Mouse (Mus musculus) kidney, embryonic 14.5 days (tissue): ENCODE results near the gene Usp20. TPM values are rescaled to one million over a fixed set of nuclear protein-coding genes. Genes with fewer than 3 reads are reported as not detected.
A peak's percentile ranks its signal among the peaks of the same experiment; 100 is the strongest.

Experiments used
- ATAC-seq: fragments of 200-750 bp; cut with Nextera tagmentation; 2 replicates; pipeline ENCODE4 v1.8.0; 2017; ENCODE audit warnings: moderate number of reproducible peaks, mild to moderate bottlenecking, moderate TSS enrichment, moderate library complexity; ENCODE audit not compliant: low FRiP score, low TSS enrichment
- H3K27ac ChIP-seq: fragments of 300-500 bp; sonication (generic); 2 replicates; pipeline ENCODE4 v1.5.1; 2014; ENCODE audit warnings: low read depth, mild to moderate bottlenecking, low read length, moderate library complexity, mixed read lengths
- H3K27me3 ChIP-seq: fragments of 300-500 bp; sonication (generic); 2 replicates; pipeline ENCODE4 v1.6.1; 2014; ENCODE audit warnings: mild to moderate bottlenecking, low read length; ENCODE audit not compliant: control insufficient read depth, insufficient read depth
- H3K36me3 ChIP-seq: fragments of 300-500 bp; sonication (generic); 2 replicates; pipeline ENCODE4 v1.6.1; 2014; ENCODE audit warnings: low read length, mixed read lengths; ENCODE audit not compliant: control insufficient read depth, insufficient read depth
- H3K4me1 ChIP-seq: fragments of 300-500 bp; sonication (generic); 2 replicates; pipeline ENCODE4 v1.6.1; 2014; ENCODE audit warnings: low read length, mixed read lengths; ENCODE audit not compliant: control insufficient read depth, insufficient read depth
- H3K4me2 ChIP-seq: fragments of 300-500 bp; sonication (generic); replicated peaks from 2 replicates; pipeline ENCODE4 v1.6.1; 2014; ENCODE audit warnings: low read depth, mild to moderate bottlenecking, low read length
- H3K4me3 ChIP-seq: fragments of 300-500 bp; sonication (generic); 2 replicates; pipeline ENCODE4 v1.5.1; 2014; ENCODE audit warnings: mild to moderate bottlenecking, low read length
- H3K9ac ChIP-seq: fragments of 300-500 bp; sonication (generic); 2 replicates; pipeline ENCODE4 v1.6.1; 2014; ENCODE audit warnings: low read depth, mild to moderate bottlenecking, low read length, moderate library complexity
- H3K9me3 ChIP-seq: fragments of 300-500 bp; sonication (generic); 2 replicates; pipeline ENCODE4 v1.6.1; 2016; ENCODE audit warnings: low read length; ENCODE audit not compliant: control insufficient read depth
- WGBS: fragments of 180-500 bp; shearing (Covaris S2); extraction: QIAGEN DNeasy Blood & Tissue Kit; methylation state at CpG from one replicate; pipeline ENCODE4 v1.1.7; 2014; 5-methylcytosine and 5-hydroxymethylcytosine counted together
- polyA plus RNA-seq: library from polyadenylated mRNA; unstranded; fragments of >200 nt; fragmentation: Nextera tagmentation; extraction: Ambion mirVana; gene quantifications from 2 replicates; pipeline ENCODE4 v1.2.1, GENCODE M21; 2014

Gene Usp20
- polyA plus RNA-seq, 1 experiment from 2014 or later, result 12.5 TPM

DNA sequence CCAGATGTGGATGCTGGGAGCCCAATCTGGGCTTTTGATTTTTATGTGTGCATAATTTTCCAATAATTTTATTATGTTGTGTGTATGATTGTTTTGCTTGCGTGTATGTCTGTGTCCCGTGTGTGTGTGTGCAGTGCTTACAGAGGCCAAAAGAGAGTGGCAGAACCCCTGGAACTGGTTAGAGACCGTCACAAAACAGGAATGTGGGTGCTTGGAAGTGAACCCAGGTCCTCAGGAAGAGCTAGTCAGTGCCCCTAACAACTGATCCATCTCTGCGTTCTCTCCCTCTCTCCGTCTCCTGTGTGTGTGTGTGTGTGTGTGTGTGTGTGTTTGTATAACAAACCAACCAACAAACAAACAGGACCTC is 29.6 kb upstream of the Usp20 start:
- Histone ChIP-seq H3K4me1 (peaks cover 14% of the 10 kb centered on the region), H3K27me3 (no peaks in the 10 kb centered on the region), H3K4me2 (peak overlapping the region; percentile 85), H3K9me3 (no peaks in the 10 kb centered on the region), H3K27ac (peak overlapping the region; percentile 70), H3K36me3 (peaks cover 24% of the 10 kb centered on the region), H3K4me3 (peak overlapping the region; percentile 89; the same call in 1 of the 2 replicates), H3K9ac (peak overlapping the region; percentile 92; the same call in 1 of the 2 replicates)
- 30% methylated on average over 5 of the region's 5 CpGs for WGBS
- no peak; the same call in 1 of the 2 replicates for ATAC-seq

DNA sequence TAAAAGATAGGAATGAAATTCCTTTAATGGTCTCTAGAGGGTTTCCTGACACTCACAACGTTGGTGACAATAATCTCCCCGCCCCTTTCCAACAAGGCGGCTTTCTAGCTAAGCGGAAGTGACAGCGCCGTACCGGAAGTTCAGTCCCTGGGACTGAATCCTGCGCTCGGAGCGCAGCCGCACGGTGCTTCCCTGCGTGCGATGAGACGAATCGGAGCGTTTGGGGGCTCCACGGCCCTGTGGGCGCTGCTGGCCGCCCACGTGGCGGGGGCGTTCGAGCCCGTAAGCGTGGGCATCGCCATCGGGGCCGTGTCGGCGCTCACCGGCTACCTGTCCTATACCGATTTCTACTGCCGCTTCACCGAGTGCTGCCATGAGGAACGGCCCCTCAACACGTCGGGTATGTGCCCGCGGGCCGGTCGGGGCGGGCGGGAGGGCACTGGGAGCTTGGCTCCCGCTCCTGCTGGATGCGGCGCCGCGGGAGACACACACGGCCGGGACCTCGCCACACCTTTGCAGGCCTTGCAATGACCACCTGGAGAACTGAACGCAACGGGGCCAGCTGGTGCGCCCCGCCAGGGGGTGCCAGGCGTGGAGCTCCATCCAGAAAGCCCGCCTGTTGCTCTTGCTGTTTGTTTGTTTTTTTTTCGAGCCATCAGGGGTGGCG is 29.1 kb upstream of the Usp20 start, which contains the start of gene Tor1b:
Gene Tor1b, plus strand, starts transcription at position 136 of the 667 bp plus-strand sequence.
- Histone ChIP-seq H3K4me1 (peaks cover 14% of the 10 kb centered on the region), H3K27me3 (no peaks in the 10 kb centered on the region), H3K36me3 (peaks cover 29% of the 10 kb centered on the region), H3K4me3 (peak within 1 kb of the TSS; percentile 89), H3K9ac (peak within 1 kb of the TSS; percentile 92), H3K4me2 (peak within 1 kb of the TSS; percentile 85), H3K27ac (peak within 1 kb of the TSS; percentile 70), H3K9me3 (no peaks in the 10 kb centered on the region)
- 1% methylated on average over 60 of the region's 60 CpGs for WGBS
- peak; percentile 86 for ATAC-seq

DNA sequence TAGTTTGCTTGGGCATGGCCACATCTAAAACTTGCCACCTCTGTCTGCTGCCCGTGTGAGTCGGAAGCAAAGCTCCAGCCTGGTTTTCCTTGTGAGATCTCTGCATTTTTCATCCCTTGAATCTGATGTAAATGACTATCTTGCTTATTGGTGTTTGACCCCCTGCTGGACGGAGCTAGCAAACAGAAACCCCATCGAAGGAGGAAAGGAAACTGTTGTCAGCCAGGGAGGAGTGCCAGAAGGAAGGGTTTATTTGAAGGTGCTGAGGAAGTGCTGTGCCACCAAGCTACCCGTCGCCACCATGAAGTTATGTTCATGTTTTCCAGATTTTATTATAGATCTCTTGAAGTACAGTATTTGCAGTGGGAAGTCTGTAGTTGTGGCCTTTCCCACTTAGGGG is 27.3 kb upstream of the Usp20 start:
- Histone ChIP-seq H3K4me1 (peaks cover 14% of the 10 kb centered on the region), H3K9ac (no peak overlapping the region), H3K9me3 (no peaks in the 10 kb centered on the region), H3K27me3 (no peaks in the 10 kb centered on the region), H3K27ac (no peak overlapping the region), H3K4me2 (peak overlapping the region; percentile 85), H3K36me3 (peaks cover 47% of the 10 kb centered on the region), H3K4me3 (no peak overlapping the region; the same call in 1 of the 2 replicates)
- no peak for ATAC-seq
- WGBS, result 76% methylated on average over 6 of the region's 6 CpGs

DNA sequence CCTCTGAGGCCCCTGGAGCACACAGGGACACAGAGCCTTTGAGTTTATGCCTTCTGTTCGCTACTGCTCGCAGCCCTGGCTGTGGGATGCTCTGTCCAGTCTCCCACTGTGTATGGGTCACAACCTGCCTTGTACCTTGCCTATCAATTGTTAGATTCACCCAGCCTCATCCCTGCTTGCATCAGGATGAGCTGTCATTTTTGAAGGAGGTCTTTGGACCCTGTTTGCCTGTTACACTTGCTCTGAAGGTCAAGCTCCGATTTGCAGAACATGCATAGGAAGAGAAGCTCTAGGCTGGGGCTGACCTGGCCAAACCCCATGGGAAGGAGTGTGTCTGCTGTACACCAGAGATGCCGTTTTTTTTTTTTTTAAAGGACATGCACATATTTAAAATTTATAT is 24.6 kb upstream of the Usp20 start:
- Histone ChIP-seq H3K27ac (no peak overlapping the region), H3K9me3 (no peaks in the 10 kb centered on the region), H3K9ac (no peak overlapping the region), H3K4me2 (no peak overlapping the region), H3K36me3 (peaks cover 74% of the 10 kb centered on the region), H3K4me3 (no peak overlapping the region), H3K27me3 (no peaks in the 10 kb centered on the region), H3K4me1 (peaks cover 14% of the 10 kb centered on the region)
- no peak for ATAC-seq
- 89% methylated on average over 4 of the region's 4 CpGs for WGBS

DNA sequence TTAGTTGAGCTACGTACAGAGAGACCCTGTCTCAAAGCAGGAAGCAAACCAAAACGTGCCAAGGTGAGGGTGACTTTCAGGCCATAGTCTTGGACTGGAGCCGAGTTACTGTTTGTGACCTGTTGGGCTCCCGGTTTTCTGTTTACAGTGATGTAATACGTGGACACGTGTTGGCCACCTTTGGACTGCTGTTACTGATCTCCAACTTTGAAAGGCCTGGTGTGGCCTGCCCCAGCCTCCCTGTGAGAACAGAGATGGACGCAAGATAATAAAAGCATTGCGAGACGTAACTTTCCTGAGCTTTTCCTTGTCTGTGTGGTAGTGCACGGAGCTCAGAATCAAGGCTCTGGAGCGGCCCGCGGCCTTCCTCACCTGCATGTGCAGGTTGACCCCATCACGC is 23.4 kb upstream of the Usp20 start:
- ATAC-seq, result no peak
- H3K4me1 ChIP-seq, result peaks cover 12% of the 10 kb centered on the region
- H3K4me2 ChIP-seq, result no peak overlapping the region

DNA sequence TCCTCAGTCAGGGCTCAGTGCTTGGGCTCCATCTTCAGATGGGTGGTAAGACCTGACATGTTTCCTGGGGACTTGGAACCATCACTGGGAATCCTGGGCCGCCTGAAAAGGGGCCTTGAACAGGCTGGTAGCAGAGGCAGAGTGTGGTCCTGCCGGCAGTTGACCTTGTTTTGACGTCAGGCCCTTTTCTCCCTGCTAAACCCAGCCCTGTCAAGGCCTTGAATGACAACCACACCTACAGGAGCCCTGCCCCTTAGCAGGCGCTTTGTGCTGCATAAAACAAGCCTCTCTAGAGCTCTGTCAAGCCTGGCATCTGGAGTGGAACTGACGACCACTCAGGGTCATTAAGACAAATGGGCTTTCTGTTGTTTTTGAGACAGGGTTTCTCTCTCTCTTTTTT is 22.2 kb upstream of the Usp20 start:
- Histone ChIP-seq H3K9ac (no peak overlapping the region), H3K36me3 (peaks cover 97% of the 10 kb centered on the region), H3K9me3 (no peaks in the 10 kb centered on the region), H3K4me2 (no peak overlapping the region), H3K4me3 (no peak overlapping the region), H3K4me1 (0 out of 2 replicates have a peak, but pooled peaks cover under 1% of the 10 kb centered on the region), H3K27me3 (no peaks in the 10 kb centered on the region), H3K27ac (no peak overlapping the region)
- ATAC-seq, result no peak
- 46% methylated on average over 5 of the region's 5 CpGs for WGBS

More for the DNA sequence above, 23.4 kb upstream of the Usp20 start:
- Histone ChIP-seq H3K9ac (no peak overlapping the region), H3K9me3 (no peaks in the 10 kb centered on the region), H3K36me3 (peaks cover 86% of the 10 kb centered on the region), H3K4me3 (no peak overlapping the region), H3K27me3 (no peaks in the 10 kb centered on the region), H3K27ac (no peak overlapping the region)
- 94% methylated on average over 14 of the region's 14 CpGs for WGBS

DNA sequence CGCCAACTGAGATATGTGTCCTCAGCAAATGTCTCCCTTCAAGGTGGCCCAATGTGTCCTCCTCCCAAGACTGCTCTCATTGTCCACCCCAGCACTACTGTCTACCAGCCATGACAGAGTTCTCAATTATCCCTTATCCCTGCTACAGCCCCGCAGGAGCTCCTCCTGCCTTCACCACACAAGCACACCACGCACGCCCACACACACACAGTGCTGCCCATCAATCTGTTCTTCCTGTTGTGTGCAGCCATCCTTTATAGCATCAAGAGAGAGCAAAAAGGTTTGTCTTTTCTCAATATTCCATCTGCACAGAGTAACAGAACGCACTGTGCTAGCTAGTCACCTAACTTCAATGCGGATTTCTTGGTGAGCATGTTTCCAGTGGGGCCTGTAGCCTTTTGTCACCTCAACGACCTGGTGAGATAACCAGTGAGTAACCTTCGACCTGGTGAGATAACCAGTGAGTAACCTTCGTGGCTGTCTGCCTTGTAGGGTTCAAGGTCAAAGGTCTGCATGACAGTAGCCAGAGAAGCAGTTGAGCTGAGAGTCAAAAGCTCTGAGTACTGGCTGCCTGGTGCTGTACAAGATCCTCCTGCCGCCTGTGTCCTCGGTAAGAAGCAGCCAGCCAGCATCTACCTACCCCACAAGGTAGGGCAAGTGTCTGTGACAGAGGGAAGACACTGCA is 19.4 kb upstream of the Usp20 start:
- whole genome bisulfite sequencing, result 86% methylated on average over 11 of the region's 11 CpGs
- Histone ChIP-seq H3K27me3 (no peaks in the 10 kb centered on the region), H3K9ac (no peak overlapping the region), H3K4me3 (no peak overlapping the region), H3K4me2 (no peak overlapping the region), H3K27ac (no peak overlapping the region), H3K9me3 (no peaks in the 10 kb centered on the region), H3K4me1 (peaks cover 12% of the 10 kb centered on the region), H3K36me3 (peaks cover 76% of the 10 kb centered on the region)
- ATAC-seq, result no peak

DNA sequence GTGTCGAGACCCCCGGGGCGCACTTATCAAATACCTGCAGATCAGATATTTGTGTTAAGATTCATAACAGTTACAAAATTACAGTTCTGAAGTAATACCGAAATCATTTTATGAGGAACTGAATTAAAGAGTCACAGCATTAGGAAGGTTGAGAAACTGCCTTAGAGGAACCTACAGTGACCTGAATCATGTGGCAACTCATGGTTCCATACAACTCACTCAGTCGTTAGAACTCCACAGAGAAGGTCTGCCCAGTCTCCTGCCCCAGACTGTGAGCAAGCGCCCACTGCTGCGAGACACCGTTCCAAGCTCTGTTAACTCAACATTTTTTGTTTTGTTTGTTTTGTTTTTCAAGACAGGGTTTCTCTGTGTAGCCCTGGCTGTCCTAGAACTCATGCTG is 16.5 kb upstream of the Usp20 start:
- WGBS, result 93% methylated on average over 8 of the region's 8 CpGs
- peaks cover 12% of the 10 kb centered on the region for H3K4me1 ChIP-seq
- ATAC-seq, result no peak
- H3K27ac ChIP-seq, result no peak overlapping the region
- H3K27me3 ChIP-seq, result no peaks in the 10 kb centered on the region
- H3K36me3 ChIP-seq, result peaks cover 47% of the 10 kb centered on the region
- no peaks in the 10 kb centered on the region for H3K9me3 ChIP-seq
- no peak overlapping the region for H3K4me3 ChIP-seq
- H3K4me2 ChIP-seq, result no peak overlapping the region
- no peak overlapping the region for H3K9ac ChIP-seq

DNA sequence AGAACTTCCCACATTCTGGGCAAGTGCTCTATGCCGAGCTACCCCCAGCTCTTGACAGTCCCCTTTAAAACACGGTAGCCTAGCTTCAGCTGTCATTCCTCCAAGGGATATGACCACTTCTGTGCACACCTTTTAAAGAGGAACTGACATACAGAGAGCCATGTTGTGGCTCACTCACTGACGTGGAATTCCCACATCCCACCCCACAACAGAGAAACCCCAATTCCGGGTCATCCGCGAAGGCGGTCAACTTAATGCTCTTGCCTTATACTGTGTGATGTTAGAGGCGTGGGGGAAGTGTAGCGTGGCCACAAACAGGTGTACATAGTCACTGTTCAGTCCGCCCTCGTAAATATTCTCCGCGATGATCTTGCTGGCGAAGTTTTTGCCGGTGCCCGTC is 15.3 kb upstream of the Usp20 start:
- Histone ChIP-seq H3K27ac (no peak overlapping the region), H3K4me1 (peaks cover 12% of the 10 kb centered on the region), H3K4me3 (peak overlapping the region; percentile 96), H3K9me3 (no peaks in the 10 kb centered on the region), H3K36me3 (peaks cover 35% of the 10 kb centered on the region), H3K9ac (peak overlapping the region; percentile 83), H3K4me2 (peak overlapping the region; percentile 90), H3K27me3 (no peaks in the 10 kb centered on the region)
- 11% methylated on average over 16 of the region's 16 CpGs for WGBS
- no peak for ATAC-seq
